Mouse (Mus musculus): Measurements from ENCODE around the gene Szt2. TPM values are rescaled to one million over a fixed set of nuclear protein-coding genes. Genes with fewer than 3 reads are reported as not detected.

Szt2 gene
- polyA plus RNA-seq, 1 experiment from 2014 or later: 7.1 TPM

DNA sequence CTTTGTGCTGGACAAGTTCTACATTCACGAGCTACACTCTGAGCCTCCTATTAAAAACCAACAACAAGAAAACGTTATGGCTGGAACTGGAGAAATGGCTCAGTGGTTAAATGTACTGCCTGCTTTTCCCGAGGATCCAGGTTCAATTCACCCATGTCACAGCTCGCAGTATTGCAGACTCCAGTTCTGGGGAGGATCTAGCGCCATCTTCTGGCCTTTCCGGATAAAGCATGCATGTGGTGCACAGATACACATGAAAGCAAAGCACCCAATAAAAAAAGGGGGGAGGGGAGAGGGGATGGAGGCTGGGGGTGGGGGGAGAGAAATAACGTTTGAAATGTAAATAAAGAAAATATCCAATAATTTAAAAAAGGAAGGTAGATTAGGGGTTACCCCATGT is 72.4 kb downstream of the Szt2 start:
- Histone ChIP-seq H3K4me3 (ENCODE audit: control insufficient read depth in 1 of 2, insufficient read depth in 1 of 2, low read depth in 1 of 2, low read length in 2 of 2) (no peak overlapping the region), H3K27ac (replicated peaks in 1 of 2; ENCODE audit: control insufficient read depth in 1 of 2, insufficient read depth in 1 of 2, low read depth in 2 of 2, low read length in 2 of 2) (no peak overlapping the region), H3K4me1 (ENCODE audit: control insufficient read depth in 2 of 2, insufficient read depth in 2 of 2, low read length in 2 of 2) (no peaks in the 10 kb centered on the region), H3K27me3 (ENCODE audit: control insufficient read depth, insufficient read depth, low read length) (no peaks in the 10 kb centered on the region), H3K9ac (ENCODE audit: low read length) (no peak overlapping the region), H3K9me3 (ENCODE audit: control insufficient read depth, low read length) (no peaks in the 10 kb centered on the region), H3K36me3 (ENCODE audit: control insufficient read depth, insufficient read depth, low read length) (no peaks in the 10 kb centered on the region), H3K4me2 (ENCODE audit: low read length) (no peak overlapping the region)
- WGBS: 18% methylated on average over 7 of the region's 7 CpGs
- no peak for ATAC-seq (ENCODE audit: insufficient number of reproducible peaks, insufficient read depth, low FRiP score, low read depth)

GRCm38 (mm10) chr4:118335991-118336390 is 73.1 kb downstream of the Szt2 start:
- Histone ChIP-seq H3K4me3 (ENCODE audit: control insufficient read depth in 1 of 2, insufficient read depth in 1 of 2, low read depth in 1 of 2, low read length in 2 of 2) (no peak overlapping the region), H3K27me3 (ENCODE audit: control insufficient read depth, insufficient read depth, low read length) (no peaks in the 10 kb centered on the region), H3K9ac (ENCODE audit: low read length) (no peak overlapping the region), H3K9me3 (ENCODE audit: control insufficient read depth, low read length) (no peaks in the 10 kb centered on the region), H3K27ac (replicated peaks in 1 of 2; ENCODE audit: control insufficient read depth in 1 of 2, insufficient read depth in 1 of 2, low read depth in 2 of 2, low read length in 2 of 2) (no peak overlapping the region), H3K4me1 (ENCODE audit: control insufficient read depth in 2 of 2, insufficient read depth in 2 of 2, low read length in 2 of 2) (no peaks in the 10 kb centered on the region), H3K4me2 (ENCODE audit: low read length) (no peak overlapping the region), H3K36me3 (ENCODE audit: control insufficient read depth, insufficient read depth, low read length) (no peaks in the 10 kb centered on the region)
- 78% methylated on average over 4 of the region's 4 CpGs for WGBS
- ATAC-seq (ENCODE audit: insufficient number of reproducible peaks, insufficient read depth, low FRiP score, low read depth): no peak

DNA sequence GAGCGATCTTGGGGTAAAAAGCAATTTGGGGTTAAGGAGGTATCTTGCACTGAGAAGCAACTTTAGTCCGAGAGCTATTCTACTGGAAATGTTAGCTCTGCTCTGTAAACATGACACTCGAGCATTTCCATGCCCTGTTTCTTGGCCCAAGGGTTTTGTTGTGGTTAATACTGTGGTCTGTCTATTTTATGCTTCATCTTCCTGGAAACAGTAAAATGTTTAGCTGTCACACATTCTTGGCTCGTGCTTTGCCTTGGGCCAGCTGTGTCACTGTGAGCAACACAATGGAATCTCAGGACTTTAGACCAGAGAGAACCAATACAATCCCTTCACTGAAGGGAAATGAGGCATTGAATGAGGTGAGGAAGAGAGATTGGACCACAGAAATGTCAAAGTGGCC is 77.3 kb downstream of the Szt2 start:
- ATAC-seq (ENCODE audit: insufficient number of reproducible peaks, insufficient read depth, low FRiP score, low read depth): no peak

DNA sequence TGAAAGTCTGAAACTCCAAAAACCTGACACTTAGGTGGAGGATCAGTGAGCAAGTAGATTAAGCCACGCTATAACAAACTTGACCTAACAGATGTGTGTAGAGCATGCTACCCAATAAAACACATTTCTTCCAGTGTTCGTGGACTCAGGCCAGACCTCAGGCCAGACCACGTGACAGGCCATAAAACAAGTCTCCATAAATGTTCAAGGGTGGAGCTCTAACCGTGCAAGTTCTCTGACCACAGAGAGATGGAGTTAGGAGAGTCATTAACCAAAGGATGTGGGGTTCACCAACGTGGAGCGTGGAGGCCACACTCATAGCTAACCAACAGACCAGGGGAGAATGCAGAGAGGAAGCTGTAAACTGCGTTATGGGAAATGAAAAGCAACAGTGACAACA is 82.6 kb downstream of the Szt2 start:
- Histone ChIP-seq H3K4me2 (ENCODE audit: low read length) (no peak overlapping the region), H3K9ac (ENCODE audit: low read length) (no peak overlapping the region), H3K4me1 (ENCODE audit: control insufficient read depth in 2 of 2, insufficient read depth in 2 of 2, low read length in 2 of 2) (no peaks in the 10 kb centered on the region), H3K4me3 (ENCODE audit: control insufficient read depth in 1 of 2, insufficient read depth in 1 of 2, low read depth in 1 of 2, low read length in 2 of 2) (no peak overlapping the region), H3K36me3 (ENCODE audit: control insufficient read depth, insufficient read depth, low read length) (no peaks in the 10 kb centered on the region), H3K27me3 (ENCODE audit: control insufficient read depth, insufficient read depth, low read length) (no peaks in the 10 kb centered on the region), H3K9me3 (ENCODE audit: control insufficient read depth, low read length) (no peaks in the 10 kb centered on the region), H3K27ac (replicated peaks in 1 of 2; ENCODE audit: control insufficient read depth in 1 of 2, insufficient read depth in 1 of 2, low read depth in 2 of 2, low read length in 2 of 2) (no peak overlapping the region)
- no peak for ATAC-seq (ENCODE audit: insufficient number of reproducible peaks, insufficient read depth, low FRiP score, low read depth)
- 79% methylated on average over 7 of the region's 7 CpGs for WGBS

More for the DNA sequence above, 77.3 kb downstream of the Szt2 start:
- no peaks in the 10 kb centered on the region for H3K4me1 ChIP-seq (ENCODE audit: control insufficient read depth in 2 of 2, insufficient read depth in 2 of 2, low read length in 2 of 2)
- H3K27me3 ChIP-seq (ENCODE audit: control insufficient read depth, insufficient read depth, low read length): no peaks in the 10 kb centered on the region
- no peak overlapping the region for H3K9ac ChIP-seq (ENCODE audit: low read length)
- H3K4me2 ChIP-seq (ENCODE audit: low read length): no peak overlapping the region
- no peaks in the 10 kb centered on the region for H3K9me3 ChIP-seq (ENCODE audit: control insufficient read depth, low read length)
- H3K36me3 ChIP-seq (ENCODE audit: control insufficient read depth, insufficient read depth, low read length): no peaks in the 10 kb centered on the region
- no peak overlapping the region for H3K4me3 ChIP-seq (ENCODE audit: control insufficient read depth in 1 of 2, insufficient read depth in 1 of 2, low read depth in 1 of 2, low read length in 2 of 2)
- WGBS: 58% methylated on average over 4 of the region's 4 CpGs
- no peak overlapping the region for H3K27ac ChIP-seq (replicated peaks in 1 of 2; ENCODE audit: control insufficient read depth in 1 of 2, insufficient read depth in 1 of 2, low read depth in 2 of 2, low read length in 2 of 2)

DNA sequence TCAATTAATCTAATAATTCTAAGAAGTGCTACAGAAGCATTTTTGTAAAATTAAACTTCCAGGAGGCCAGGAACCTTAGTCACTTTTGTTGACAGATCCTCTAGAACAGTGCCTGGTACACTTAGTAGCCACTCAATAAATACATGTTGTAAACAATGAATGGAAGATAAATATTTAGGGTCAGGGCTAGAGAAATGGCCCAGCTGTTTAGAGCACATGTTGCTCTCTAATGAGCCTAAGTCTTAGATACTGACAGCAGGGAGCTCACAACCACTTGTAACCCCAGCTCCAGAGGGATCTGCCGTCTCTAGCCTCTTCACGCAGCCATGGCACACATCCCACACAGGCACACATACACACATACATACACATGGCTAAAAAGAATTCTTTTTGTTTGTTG is 88.4 kb downstream of the Szt2 start:
- no peak overlapping the region for H3K9ac ChIP-seq (ENCODE audit: low read length)
- H3K4me3 ChIP-seq (ENCODE audit: control insufficient read depth in 1 of 2, insufficient read depth in 1 of 2, low read depth in 1 of 2, low read length in 2 of 2): no peak overlapping the region
- no peak overlapping the region for H3K27ac ChIP-seq (replicated peaks in 1 of 2; ENCODE audit: control insufficient read depth in 1 of 2, insufficient read depth in 1 of 2, low read depth in 2 of 2, low read length in 2 of 2)
- WGBS: 75% methylated on average over 2 of the region's 2 CpGs
- peaks cover 0 to under 1% of the 10 kb centered on the region in 2 experiments; a peak in 2 of 4 replicates for H3K4me1 ChIP-seq (ENCODE audit: control insufficient read depth in 2 of 2, insufficient read depth in 2 of 2, low read length in 2 of 2)
- ATAC-seq (ENCODE audit: insufficient number of reproducible peaks, insufficient read depth, low FRiP score, low read depth): no peak
- no peaks in the 10 kb centered on the region for H3K9me3 ChIP-seq (ENCODE audit: control insufficient read depth, low read length)
- H3K27me3 ChIP-seq (ENCODE audit: control insufficient read depth, insufficient read depth, low read length): no peaks in the 10 kb centered on the region
- H3K36me3 ChIP-seq (ENCODE audit: control insufficient read depth, insufficient read depth, low read length): no peaks in the 10 kb centered on the region
- no peak overlapping the region for H3K4me2 ChIP-seq (ENCODE audit: low read length)

- no peak for ATAC-seq (ENCODE audit: insufficient number of reproducible peaks, insufficient read depth, low FRiP score, low read depth)
- no peak overlapping the region for H3K27ac ChIP-seq (replicated peaks in 1 of 2; ENCODE audit: control insufficient read depth in 1 of 2, insufficient read depth in 1 of 2, low read depth in 2 of 2, low read length in 2 of 2)
These were observed 89.2 kb downstream of the Szt2 start for GRCm38 (mm10) chr4:118319706-118320344.

GRCm38 (mm10) chr4:118316662-118317061 is 92.4 kb downstream of the Szt2 start:
- ATAC-seq (ENCODE audit: insufficient number of reproducible peaks, insufficient read depth, low FRiP score, low read depth): no peak
- no peak overlapping the region for H3K27ac ChIP-seq (replicated peaks in 1 of 2; ENCODE audit: control insufficient read depth in 1 of 2, insufficient read depth in 1 of 2, low read depth in 2 of 2, low read length in 2 of 2)
- WGBS: 78% methylated on average over 4 of the region's 4 CpGs
- no peak overlapping the region for H3K4me2 ChIP-seq (ENCODE audit: low read length)
- H3K27me3 ChIP-seq (ENCODE audit: control insufficient read depth, insufficient read depth, low read length): no peaks in the 10 kb centered on the region
- no peaks in the 10 kb centered on the region for H3K9me3 ChIP-seq (ENCODE audit: control insufficient read depth, low read length)
- peaks cover 5 to 6% of the 10 kb centered on the region in 2 experiments; a peak in 3 of 4 replicates for H3K4me1 ChIP-seq (ENCODE audit: control insufficient read depth in 2 of 2, insufficient read depth in 2 of 2, low read length in 2 of 2)
- no peak overlapping the region for H3K4me3 ChIP-seq (ENCODE audit: control insufficient read depth in 1 of 2, insufficient read depth in 1 of 2, low read depth in 1 of 2, low read length in 2 of 2)
- H3K36me3 ChIP-seq (ENCODE audit: control insufficient read depth, insufficient read depth, low read length): no peaks in the 10 kb centered on the region
- H3K9ac ChIP-seq (ENCODE audit: low read length): no peak overlapping the region

More at GRCm38 (mm10) chr4:118319706-118320344, 89.2 kb downstream of the Szt2 start:
- Histone ChIP-seq H3K36me3 (ENCODE audit: control insufficient read depth, insufficient read depth, low read length) (no peaks in the 10 kb centered on the region), H3K27me3 (ENCODE audit: control insufficient read depth, insufficient read depth, low read length) (no peaks in the 10 kb centered on the region), H3K9ac (ENCODE audit: low read length) (no peak overlapping the region), H3K4me3 (ENCODE audit: control insufficient read depth in 1 of 2, insufficient read depth in 1 of 2, low read depth in 1 of 2, low read length in 2 of 2) (no peak overlapping the region), H3K4me1 (ENCODE audit: control insufficient read depth in 2 of 2, insufficient read depth in 2 of 2, low read length in 2 of 2) (peaks cover 5 to 6% of the 10 kb centered on the region in 2 experiments; a peak in 3 of 4 replicates), H3K4me2 (ENCODE audit: low read length) (no peak overlapping the region), H3K9me3 (ENCODE audit: control insufficient read depth, low read length) (no peaks in the 10 kb centered on the region)
- WGBS: 28% methylated on average over 8 of the region's 8 CpGs

DNA sequence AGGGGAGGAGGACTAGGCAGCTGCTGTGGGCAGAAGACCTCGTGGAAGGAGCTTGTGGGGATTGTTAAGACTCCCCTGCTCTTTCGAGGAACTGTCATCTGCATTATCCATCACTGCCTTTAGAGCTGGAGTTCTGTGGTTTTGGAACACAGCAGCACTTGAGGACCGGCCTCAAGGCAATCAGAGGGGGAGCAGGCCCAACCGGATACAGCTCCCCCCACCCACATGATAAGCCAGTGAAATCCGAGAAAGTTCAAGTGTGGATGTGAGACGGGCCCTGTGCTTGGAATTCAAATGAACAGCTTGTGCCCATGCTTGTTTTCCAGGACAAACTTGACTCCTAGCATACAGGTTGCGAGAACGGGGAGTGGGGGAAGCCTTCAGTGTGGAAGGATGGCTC is 93.8 kb downstream of the Szt2 start:
- Histone ChIP-seq H3K27me3 (ENCODE audit: control insufficient read depth, insufficient read depth, low read length) (no peaks in the 10 kb centered on the region), H3K9ac (ENCODE audit: low read length) (no peak overlapping the region), H3K27ac (replicated peaks in 1 of 2; ENCODE audit: control insufficient read depth in 1 of 2, insufficient read depth in 1 of 2, low read depth in 2 of 2, low read length in 2 of 2) (no peak overlapping the region), H3K36me3 (ENCODE audit: control insufficient read depth, insufficient read depth, low read length) (no peaks in the 10 kb centered on the region), H3K4me2 (ENCODE audit: low read length) (no peak overlapping the region), H3K4me3 (ENCODE audit: control insufficient read depth in 1 of 2, insufficient read depth in 1 of 2, low read depth in 1 of 2, low read length in 2 of 2) (no peak overlapping the region), H3K4me1 (ENCODE audit: control insufficient read depth in 2 of 2, insufficient read depth in 2 of 2, low read length in 2 of 2) (peaks cover 5 to 6% of the 10 kb centered on the region in 2 experiments; a peak in 3 of 4 replicates), H3K9me3 (ENCODE audit: control insufficient read depth, low read length) (no peaks in the 10 kb centered on the region)
- 18% methylated on average over 8 of the region's 8 CpGs for WGBS
- ATAC-seq (ENCODE audit: insufficient number of reproducible peaks, insufficient read depth, low FRiP score, low read depth): peak; percentile 46; the same call in 1 of the 2 replicates
